In the genomic region with DNA sequence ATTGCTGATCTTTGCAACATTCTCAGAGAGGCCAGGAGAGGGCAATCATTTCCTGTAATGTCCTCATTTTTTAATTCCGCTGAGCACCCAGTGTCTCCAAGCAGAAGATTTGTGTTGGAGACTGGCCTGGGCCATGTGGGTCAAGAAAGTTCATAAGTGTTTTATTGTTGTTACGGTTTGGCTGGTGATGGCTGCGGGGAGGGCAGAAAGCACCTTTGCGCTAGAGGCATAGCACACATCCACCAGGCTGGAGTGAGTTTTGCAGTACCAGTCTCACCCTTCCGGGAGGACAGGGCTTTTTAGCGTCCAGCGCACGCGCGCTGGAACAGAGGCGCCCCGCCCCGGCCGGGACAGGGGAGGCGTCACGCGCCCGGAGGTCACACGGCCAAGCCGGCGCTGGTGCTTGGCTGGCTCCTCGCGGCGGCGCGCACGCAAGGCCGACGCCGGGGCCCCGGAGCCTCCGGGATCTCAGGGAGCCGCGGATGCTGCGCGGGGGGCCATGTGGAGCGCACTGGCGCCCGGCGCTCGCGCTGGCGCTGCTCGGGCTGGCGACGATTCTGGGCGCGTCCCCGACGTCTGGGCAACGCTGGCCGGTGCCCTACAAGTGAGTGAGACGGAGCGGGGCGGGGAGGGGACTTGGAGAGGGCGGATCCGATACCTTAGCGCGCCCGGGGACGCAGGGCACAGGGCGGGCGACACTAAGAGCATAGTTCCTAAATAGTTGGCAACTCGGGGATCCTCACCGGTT, we compare ENCODE assay signal across 8 mouse cellular contexts. TPM values are rescaled to one million over a fixed set of nuclear protein-coding genes. Genes with fewer than 3 reads are reported as not detected.
DNase-seq lines count a peak whose midpoint lies in the region; ATAC-seq and TF ChIP-seq lines count a peak whose summit lies in the region.

Cln5 (plus strand) TSS at position 353 of the 748 bp plus-strand sequence.

- peak; percentile 95 for DNase-seq in gastrocnemius, postnatal 10 days
- peak; percentile 97 for DNase-seq in induced T-regulatory cell, adult 2 months (ENCODE audit: low read depth)
- DNase-seq in left cerebral cortex, adult 9 months (ENCODE audit: low spot score in 2 of 2): peak; percentile 75 to 87
- DNase-seq in right cerebral cortex, postnatal 14 days: peak; percentile 88
- DNase-seq in urinary bladder, postnatal 36 days (ENCODE audit: low spot score in 2 of 2): peak; percentile 91 to 95

- TF ChIP-seq POLR2A in cortical plate, adult 2 months (IDR thresholded peaks at IDR 0.05; ENCODE audit: extremely low read depth, insufficient read depth, low read length): peak; percentile 91

- TF ChIP-seq CTCF in cortical plate, adult 2 months (IDR thresholded peaks at IDR 0.05; ENCODE audit: extremely low read depth, insufficient read depth, low read length): no peak

- H3K4me3 ChIP-seq in cortical plate, adult 2 months (ENCODE audit: insufficient read depth, low read length): peak within 1 kb of the TSS; percentile 96

- H3K4me1 ChIP-seq in cortical plate, adult 2 months (ENCODE audit: control insufficient read depth, insufficient read depth, low read length): peaks cover 2% of the 10 kb centered on the region; the same call in 1 of the 2 replicates

- peak within 1 kb of the TSS; percentile 90 for H3K27ac ChIP-seq in cortical plate, adult 2 months (ENCODE audit: insufficient read depth, low read length)

- ATAC-seq in activated CD4-positive, CD25-positive, alpha-beta regulatory T cell, adult 4 months: peak; percentile 87
- peak; percentile 74 for ATAC-seq in megakaryocyte progenitor cell, adult 5-6 weeks (replicated peaks; ENCODE audit: poor library complexity)

RNA-seq across cellular contexts. Expression of gene Cln5, which starts in this region (rescaled TPM):
- polyA plus RNA-seq in activated CD4-positive, CD25-positive, alpha-beta regulatory T cell, adult 4 months (2017; shearing (Covaris generic)): 10 to 100 TPM; 15.5 to 19.6 TPM
- 12.2 and 13.2 TPM in 2 replicates for polyA plus RNA-seq in cortical plate, adult 2 months (2012; rRNA removed)
- total RNA-seq in gastrocnemius, postnatal 10 days (2021): 10 to 100 TPM in 1 of 2 experiments, 1 to 10 TPM in 1; 8.3 to 11.2 TPM
- 43.9 and 46.8 TPM in 2 replicates for total RNA-seq in megakaryocyte progenitor cell, adult 5-6 weeks (2015)
- 36.8 and 39.2 TPM in 2 replicates for total RNA-seq in megakaryocyte progenitor cell, adult 5-6 weeks (2017)

Comparison
In these comparisons a context has a peak if more than half of its experiments do, and no peak if none do; other contexts are left out.
1. Peak in every context shown above with its lines: DNase-seq, ATAC-seq, H3K4me3 ChIP-seq and H3K27ac ChIP-seq.